Mouse (Mus musculus) lung, postnatal 0 days (tissue): ENCODE measurements around the gene Gm7029.

Experiments
- CTCF ChIP-seq: IDR thresholded peaks from 2 replicates; pipeline ENCODE4 v1.5.1; 2016; ENCODE audit warnings: antibody characterized with exemption, mild to moderate bottlenecking
- EP300 ChIP-seq: IDR thresholded peaks from 2 replicates; pipeline ENCODE4 v1.6.1; 2016; ENCODE audit warnings: antibody characterized with exemption, mild to moderate bottlenecking, control low read depth

DNA sequence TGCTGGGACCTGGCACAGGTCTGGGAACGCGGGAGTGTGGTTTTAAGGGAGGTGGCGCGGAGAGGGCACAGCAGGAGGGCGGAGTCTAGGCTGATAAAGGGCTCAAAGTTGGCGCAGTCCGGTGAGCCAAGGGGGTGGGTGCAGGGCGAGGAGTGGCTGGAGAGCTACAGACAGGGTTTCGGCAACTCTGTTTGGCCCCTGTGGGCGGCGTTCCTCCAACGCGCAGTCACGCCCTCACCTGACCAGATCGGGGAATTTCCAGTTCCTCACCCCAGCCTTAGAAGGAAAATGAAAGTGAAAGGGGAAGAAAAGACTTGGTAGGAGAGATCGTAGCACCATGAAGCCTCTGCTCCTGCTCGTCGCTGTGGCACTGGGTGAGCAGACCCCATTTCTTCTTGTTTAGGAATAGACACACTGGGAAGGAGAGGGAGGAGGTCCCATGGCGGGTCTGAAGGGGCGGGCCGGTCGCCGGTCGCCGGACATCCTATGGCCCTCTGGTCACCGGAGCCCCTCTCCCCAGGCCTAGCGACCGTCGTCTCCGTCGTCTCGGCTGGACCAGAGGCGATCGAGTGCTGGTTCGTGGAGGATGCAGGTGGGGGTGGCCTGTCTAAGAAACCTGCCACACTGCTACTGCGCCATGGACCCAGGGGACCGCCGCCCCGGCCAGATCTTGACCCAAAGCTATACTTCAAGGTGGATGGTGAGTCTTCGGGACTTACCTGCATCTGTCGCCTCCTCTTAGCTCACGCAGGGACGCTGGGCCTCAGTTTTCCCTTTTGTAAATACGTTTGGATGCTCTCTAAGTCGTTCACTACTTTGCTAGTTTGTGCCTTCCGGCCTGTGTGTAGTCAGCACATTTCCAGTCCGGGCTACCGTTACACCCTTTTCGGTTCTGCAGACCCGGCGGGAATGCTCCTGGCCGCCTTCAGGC, 46.0 kb downstream of the Gm7029 start:
- TF ChIP-seq CTCF (peak; percentile 63), EP300 (no peak)
